Mouse (Mus musculus) small intestine, adult 10 weeks (tissue): ENCODE measurements around the gene Mrpl46. TPM values are rescaled to one million over a fixed set of nuclear protein-coding genes. Genes with fewer than 3 reads are reported as not detected.

Experiments used
- polyA plus RNA-seq: library from polyadenylated mRNA; stranded (reverse); fragments of 350-450 nt; fragmentation: Illumina TruSeq; extraction: RNeasy Lipid Tissue Mini Kit (QIAGEN cat#74804); gene quantifications from one replicate; pipeline ENCODE4 v1.2.3, GENCODE M21; 2014; ENCODE audit warnings: low replicate concordance

Mrpl46 gene
- polyA plus RNA-seq: 5.2 TPM

DNA sequence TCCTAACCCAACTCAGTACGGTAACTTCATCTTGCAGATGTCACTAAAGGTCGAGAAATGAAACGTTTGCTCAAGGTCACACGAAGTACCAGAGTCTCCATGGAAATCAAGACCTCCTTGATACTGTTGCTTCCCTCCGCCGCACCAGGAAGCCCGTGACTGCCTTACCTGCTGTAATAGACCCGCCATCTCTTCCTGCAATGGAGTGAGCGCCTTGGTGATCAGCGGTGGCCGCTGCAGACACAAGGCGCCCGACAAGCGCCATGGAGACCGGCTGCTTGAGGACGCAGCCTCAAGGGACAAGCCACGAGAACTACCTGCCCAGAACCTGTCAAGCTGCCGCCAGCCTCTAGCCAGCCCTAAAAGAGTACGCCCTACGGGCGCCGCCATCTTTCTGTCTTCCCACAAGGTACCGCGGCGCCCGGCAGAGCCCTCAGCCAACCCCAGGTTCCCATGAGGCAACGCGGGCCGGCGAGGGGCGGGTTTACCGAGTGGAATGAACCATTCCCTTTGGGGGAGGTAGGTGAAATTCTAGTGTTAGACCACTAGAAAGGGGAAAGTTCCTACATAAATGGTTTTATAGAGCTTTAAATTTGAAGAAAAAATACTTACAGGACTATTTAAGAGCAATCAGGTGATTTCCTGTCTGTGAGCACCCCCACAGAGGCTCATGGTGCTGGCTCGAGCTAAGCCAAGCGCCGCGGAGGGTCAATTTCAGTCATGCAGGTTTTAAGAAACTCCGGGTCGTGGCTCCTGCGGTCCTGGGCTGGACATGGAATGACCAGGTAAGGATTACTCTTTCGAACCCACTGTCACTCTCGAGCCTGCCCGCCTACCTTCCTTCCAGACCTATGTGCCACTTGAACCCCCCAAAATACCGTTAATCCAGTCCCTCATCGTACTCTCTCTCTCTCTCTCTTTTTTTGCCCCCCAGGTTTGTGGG, at the start of gene Mrpl46, which contains the start of gene Mrps11:
Gene Mrpl46 (minus strand): TSS at position 893 of the 943 bp plus-strand sequence.
Gene Mrps11 (plus strand): TSS at position 481 of the 943 bp plus-strand sequence.

GRCm38 (mm10) chr7:78737614-78738210, 45.6 kb downstream of the Mrpl46 start, which contains the start of gene Ntrk3:
Ntrk3 (minus strand) TSS chr7:78738012.

Other genes starting within 250 kb of the Mrpl46 start
- 1.3 TPM for gene Ntrk3, start 45.5 kb downstream of the Mrpl46 start, polyA plus RNA-seq
- 2.0 TPM for gene Mrps11, start 412 bp downstream of the Mrpl46 start, polyA plus RNA-seq
- 4.6 TPM for gene Det1, start 63.7 kb upstream of the Mrpl46 start, polyA plus RNA-seq
- 4.9 TPM for gene Aen, start 112.3 kb upstream of the Mrpl46 start, polyA plus RNA-seq
- gene Isg20, start 129.9 kb upstream of the Mrpl46 start, polyA plus RNA-seq: 0.71 TPM